Mouse (Mus musculus): Measurements from ENCODE around the gene Epn1. TPM values are rescaled to one million over a fixed set of nuclear protein-coding genes. Genes with fewer than 3 reads are reported as not detected.
A peak's percentile ranks its signal among the peaks of the same experiment; 100 is the strongest.

The Epn1 gene
- polyA plus RNA-seq, 1 experiment from 2014 or later, result 71.3 TPM

GRCm38 (mm10) chr7:5125078-5125477 lies 45.0 kb downstream of the Epn1 start:
- WGBS, result 90% methylated on average over 8 of the region's 8 CpGs
- no peaks in the 10 kb centered on the region for H3K4me1 ChIP-seq (ENCODE audit: control insufficient read depth, insufficient read depth, low read length)
- H3K27me3 ChIP-seq (replicated peaks; ENCODE audit: control insufficient read depth, insufficient read depth, low read length), result no peaks in the 10 kb centered on the region
- no peak overlapping the region for H3K9ac ChIP-seq (ENCODE audit: low read length)
- no peak overlapping the region for H3K4me2 ChIP-seq (ENCODE audit: low read length)
- ATAC-seq (no peak), DNase-seq (ENCODE audit: low spot score) (no peak)
- H3K27ac ChIP-seq (ENCODE audit: low read depth, low read length), result no peak overlapping the region
- H3K4me3 ChIP-seq (ENCODE audit: low read depth, low read length), result no peak overlapping the region
- H3K9me3 ChIP-seq (replicated peaks; ENCODE audit: control insufficient read depth, low read length), result no peaks in the 10 kb centered on the region
- no peaks in the 10 kb centered on the region for H3K36me3 ChIP-seq (ENCODE audit: control insufficient read depth, insufficient read depth, low read length)

DNA sequence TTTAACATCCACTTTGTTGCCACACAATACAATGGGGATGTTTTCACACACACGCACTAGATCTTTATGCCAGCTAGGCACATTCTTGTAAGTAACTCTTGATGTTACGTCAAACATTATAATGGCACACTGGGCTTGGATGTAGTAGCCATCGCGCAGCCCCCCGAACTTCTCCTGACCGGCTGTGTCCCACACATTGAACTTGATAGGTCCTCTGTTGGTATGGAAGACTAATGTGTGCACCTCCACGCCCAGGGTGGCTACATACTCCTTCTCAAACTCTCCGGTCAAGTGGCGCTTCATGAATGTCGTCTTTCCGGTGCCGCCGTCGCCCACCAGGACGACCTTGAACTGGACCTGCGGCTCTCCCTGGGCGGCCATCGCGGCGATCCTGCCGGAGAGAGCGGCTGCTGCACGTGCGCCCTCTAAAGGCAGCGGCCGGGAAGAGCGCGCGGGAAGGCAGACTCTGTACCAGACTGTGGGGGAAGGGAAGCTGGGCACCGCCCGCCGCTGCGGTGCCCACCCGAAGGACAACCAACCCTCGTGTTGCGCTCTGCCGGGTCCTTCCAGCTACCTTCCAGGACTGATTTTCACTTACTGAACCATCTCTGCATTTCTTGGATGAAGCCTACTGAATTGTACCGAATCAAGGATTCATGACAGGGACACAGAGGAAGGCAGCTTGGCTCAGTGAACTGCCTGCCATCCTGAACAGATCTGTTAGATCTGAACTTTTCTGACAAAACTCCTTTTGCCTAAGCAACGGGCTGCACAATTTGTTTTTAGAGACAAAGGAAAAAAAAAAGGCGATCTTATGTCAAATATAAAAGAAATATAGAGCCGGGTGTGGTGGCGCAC lies 45.7 kb downstream of the Epn1 start, which contains the start of gene Rasl2-9:
Rasl2-9 (minus strand) TSS at position 402 of the 858 bp plus-strand sequence.
- peak within 1 kb of the TSS; percentile 28 for H3K4me3 ChIP-seq (ENCODE audit: low read depth, low read length)
- 19% methylated on average over 42 of the region's 42 CpGs for WGBS
- no peaks in the 10 kb centered on the region for H3K27me3 ChIP-seq (replicated peaks; ENCODE audit: control insufficient read depth, insufficient read depth, low read length)

More for the DNA sequence above, 45.7 kb downstream of the Epn1 start, which contains the start of gene Rasl2-9:
- H3K27ac ChIP-seq (ENCODE audit: low read depth, low read length), result no peak within 1 kb of the TSS
- H3K4me2 ChIP-seq (ENCODE audit: low read length), result peak within 1 kb of the TSS; percentile 50
- no peaks in the 10 kb centered on the region for H3K36me3 ChIP-seq (ENCODE audit: control insufficient read depth, insufficient read depth, low read length)
- H3K9ac ChIP-seq (ENCODE audit: low read length), result peak within 1 kb of the TSS; percentile 47
- no peaks in the 10 kb centered on the region for H3K9me3 ChIP-seq (replicated peaks; ENCODE audit: control insufficient read depth, low read length)
- no peaks in the 10 kb centered on the region for H3K4me1 ChIP-seq (ENCODE audit: control insufficient read depth, insufficient read depth, low read length)
- DNase-seq (ENCODE audit: low spot score), result peak; percentile 67
- ATAC-seq, result peak; percentile 83

Small RNA genes lying within 50 kb of the gene (microRNA-seq; reads per million reads assigned to microRNA genes)
- not detected for gene Gm26217

Other genes starting within 250 kb of the Epn1 start
- 5.8 and 7.7 TPM in 2 replicates for gene Shisa7, start 235.5 kb upstream of the Epn1 start, polyA plus RNA-seq (2014; fragmentation: Nextera tagmentation; extraction: Ambion mirVana)
- 3.3 and 4.3 TPM in 2 replicates for gene Isoc2b, start 210.0 kb upstream of the Epn1 start, polyA plus RNA-seq (2014; fragmentation: Nextera tagmentation; extraction: Ambion mirVana)
- gene Isoc2a, start 203.1 kb upstream of the Epn1 start, polyA plus RNA-seq (2014; fragmentation: Nextera tagmentation; extraction: Ambion mirVana), result 0.53 and 0.59 TPM in 2 replicates
- 0.33 and 0.44 TPM in 2 replicates for gene Gm36210, start 173.7 kb upstream of the Epn1 start, polyA plus RNA-seq (2014; fragmentation: Nextera tagmentation; extraction: Ambion mirVana)
- gene Zfp628, start 165.0 kb upstream of the Epn1 start, polyA plus RNA-seq (2014; fragmentation: Nextera tagmentation; extraction: Ambion mirVana), result 3.6 and 3.8 TPM in 2 replicates
- 9.8 and 17.7 TPM in 2 replicates for gene Nat14, start 158.2 kb upstream of the Epn1 start, polyA plus RNA-seq (2014; fragmentation: Nextera tagmentation; extraction: Ambion mirVana)
- 0.23 and 0.41 TPM in 2 replicates for gene Ssc5d, start 154.4 kb upstream of the Epn1 start, polyA plus RNA-seq (2014; fragmentation: Nextera tagmentation; extraction: Ambion mirVana)
- gene Sbk2, start 115.8 kb upstream of the Epn1 start, polyA plus RNA-seq (2014; fragmentation: Nextera tagmentation; extraction: Ambion mirVana), result not detected in 2 replicates
- gene Sbk3, start 109.1 kb upstream of the Epn1 start, polyA plus RNA-seq (2014; fragmentation: Nextera tagmentation; extraction: Ambion mirVana), result 0.39 and 0.42 TPM in 2 replicates
- gene Zfp579, start 84.1 kb upstream of the Epn1 start, polyA plus RNA-seq (2014; fragmentation: Nextera tagmentation; extraction: Ambion mirVana), result 37.9 and 52.9 TPM in 2 replicates
- gene Zfp524, start 65.8 kb upstream of the Epn1 start, polyA plus RNA-seq (2014; fragmentation: Nextera tagmentation; extraction: Ambion mirVana), result 11.3 and 13.5 TPM in 2 replicates
- gene Fiz1, start 65.5 kb upstream of the Epn1 start, polyA plus RNA-seq (2014; fragmentation: Nextera tagmentation; extraction: Ambion mirVana), result 34.3 and 42.8 TPM in 2 replicates
- gene Gm44973, start 64.7 kb upstream of the Epn1 start, polyA plus RNA-seq (2014; fragmentation: Nextera tagmentation; extraction: Ambion mirVana), result 0.59 and 1.9 TPM in 2 replicates
- 5.4 and 5.9 TPM in 2 replicates for gene Zfp865, start 59.9 kb upstream of the Epn1 start, polyA plus RNA-seq (2014; fragmentation: Nextera tagmentation; extraction: Ambion mirVana)
- gene Ccdc106, start 59.7 kb upstream of the Epn1 start, polyA plus RNA-seq (2014; fragmentation: Nextera tagmentation; extraction: Ambion mirVana), result 36.1 and 45.5 TPM in 2 replicates
- not detected in 2 replicates for gene 4632433K11Rik, start 46.1 kb upstream of the Epn1 start, polyA plus RNA-seq (2014; fragmentation: Nextera tagmentation; extraction: Ambion mirVana)
- 6.2 and 6.3 TPM in 2 replicates for gene Zfp784, start 41.8 kb upstream of the Epn1 start, polyA plus RNA-seq (2014; fragmentation: Nextera tagmentation; extraction: Ambion mirVana)
- gene Zfp580, start 28.7 kb upstream of the Epn1 start, polyA plus RNA-seq (2014; fragmentation: Nextera tagmentation; extraction: Ambion mirVana), result 54.5 and 64.9 TPM in 2 replicates
- 124 and 133 TPM in 2 replicates for gene U2af2, start 18.1 kb upstream of the Epn1 start, polyA plus RNA-seq (2014; fragmentation: Nextera tagmentation; extraction: Ambion mirVana)
- gene Rfpl4, start 36.7 kb downstream of the Epn1 start, polyA plus RNA-seq (2014; fragmentation: Nextera tagmentation; extraction: Ambion mirVana), result not detected in 2 replicates
- 0.29 and 0.38 TPM in 2 replicates for gene Rasl2-9, start 45.7 kb downstream of the Epn1 start, polyA plus RNA-seq (2014; fragmentation: Nextera tagmentation; extraction: Ambion mirVana)
- gene Vmn1r55, start 69.4 kb downstream of the Epn1 start, polyA plus RNA-seq (2014; fragmentation: Nextera tagmentation; extraction: Ambion mirVana), result not detected in 2 replicates
- not detected in 2 replicates for gene Vmn1r56, start 116.5 kb downstream of the Epn1 start, polyA plus RNA-seq (2014; fragmentation: Nextera tagmentation; extraction: Ambion mirVana)
- gene Vmn1r57, start 138.3 kb downstream of the Epn1 start, polyA plus RNA-seq (2014; fragmentation: Nextera tagmentation; extraction: Ambion mirVana), result not detected in 2 replicates